Mouse (Mus musculus) heart, adult 2 months (tissue): ENCODE measurements at regions not wholly inside any gene's neighbourhood (a gene's known extent, or its start where the extent isn't known, plus 50 kb on each side); places are given as distances from the start of the nearest gene placed in this dataset.

Experiments used
- CTCF ChIP-seq: fragments of 200-600 bp; IDR thresholded peaks from 2 replicates; pipeline ENCODE4 v1.8.1; 2022; ENCODE audit warnings: antibody characterized with exemption, mild to moderate bottlenecking, moderate library complexity
- POLR2A ChIP-seq: fragments of 200-500 bp; IDR thresholded peaks from 2 replicates; pipeline ENCODE4 v1.6.1; 2011; ENCODE audit warnings: mild to moderate bottlenecking, low read depth, low read length, control low read depth; ENCODE audit not compliant: insufficient read depth

DNA sequence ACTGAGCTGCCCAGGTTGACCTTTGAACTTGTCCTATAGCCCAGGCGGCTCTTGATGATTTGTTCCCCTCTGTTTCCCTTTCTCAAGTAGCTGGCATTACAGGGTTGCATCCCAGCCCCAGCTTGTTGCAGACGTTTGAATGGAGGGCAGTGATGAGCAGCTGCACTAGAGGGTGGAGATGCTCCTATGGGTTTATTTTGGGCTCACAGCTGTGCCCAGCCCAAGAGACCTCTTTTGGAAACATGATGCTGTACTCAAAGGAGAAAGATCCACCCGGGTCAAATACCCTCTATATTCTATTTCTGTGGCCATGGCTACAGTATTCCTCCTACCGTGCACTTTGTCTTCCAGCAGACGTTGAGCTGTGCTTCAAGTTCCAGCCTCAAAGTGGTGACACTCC is 109.0 kb upstream of the Shb start:
- TF ChIP-seq CTCF (no peak), POLR2A (no peak)
